Mouse (Mus musculus): Measurements from ENCODE around the gene Sox3.

DNA sequence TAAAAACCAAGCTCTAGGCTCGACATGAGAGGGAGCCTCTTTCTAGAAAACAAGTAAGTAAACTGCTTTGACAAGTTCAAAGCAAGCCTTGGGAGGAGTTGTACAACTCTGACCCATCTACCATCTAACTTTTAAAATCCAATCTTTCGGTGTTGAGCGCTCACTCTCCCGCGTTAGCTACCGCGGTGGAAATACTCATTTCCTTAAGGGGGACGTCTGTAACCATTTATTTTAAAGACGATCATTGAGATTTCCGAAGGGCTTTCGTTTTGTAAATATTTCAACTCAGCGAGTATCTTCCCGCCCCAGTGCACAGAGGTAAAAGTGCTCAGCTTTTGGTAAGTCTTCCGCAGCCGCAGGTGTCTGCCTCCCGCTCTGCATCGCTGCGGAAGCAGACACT, 2.6 kb downstream of the Sox3 start:
- no peak for TF ChIP-seq POLR2A (IDR thresholded peaks at IDR 0.05; ENCODE audit: control insufficient read depth, low read depth, low read length)
- no peak for TF ChIP-seq CTCF (IDR thresholded peaks at IDR 0.05; ENCODE audit: control insufficient read depth, insufficient read depth, insufficient replicate concordance, low read depth, low read length)

Data from testis, adult 2 months (tissue).